Mouse (Mus musculus): ENCODE measurements at regions not wholly inside any gene's neighbourhood (a gene's known extent, or its start where the extent isn't known, plus 50 kb on each side); places are given as distances from the start of the nearest gene placed in this dataset.

DNA sequence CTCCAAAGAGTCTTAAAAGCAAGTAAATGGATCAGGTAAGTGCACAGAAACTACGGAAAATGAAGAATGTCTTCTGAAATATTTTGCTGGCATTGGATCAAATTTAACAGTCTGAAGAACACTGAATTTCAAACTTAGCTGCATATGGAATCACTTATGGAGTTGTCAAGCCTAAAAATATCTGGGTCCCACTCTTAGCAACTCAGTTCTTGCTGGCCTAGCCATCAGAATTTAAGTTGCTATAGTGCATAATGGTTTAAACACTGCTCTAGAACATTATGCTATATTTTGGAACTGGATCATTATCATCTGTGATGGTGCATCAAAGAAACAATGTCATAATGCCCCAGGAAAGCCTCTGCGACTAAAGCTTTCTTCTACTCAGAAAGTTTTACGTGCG is 324.5 kb upstream of the 4933436I01Rik start:
- Histone ChIP-seq H3K9ac (ENCODE audit: low read depth, low read length) (no peak overlapping the region), H3K4me1 (ENCODE audit: control insufficient read depth, insufficient read depth, low read length) (no peaks in the 10 kb centered on the region), H3K4me3 (ENCODE audit: low read depth, low read length) (no peak overlapping the region), H3K27me3 (replicated peaks; ENCODE audit: control insufficient read depth, insufficient read depth, low read length) (no peaks in the 10 kb centered on the region), H3K9me3 (ENCODE audit: control insufficient read depth, low read length) (no peaks in the 10 kb centered on the region), H3K36me3 (ENCODE audit: control insufficient read depth, insufficient read depth, low read length) (no peaks in the 10 kb centered on the region), H3K4me2 (ENCODE audit: low read depth, low read length) (no peak overlapping the region), H3K27ac (replicated peaks; ENCODE audit: low read depth, low read length) (no peak overlapping the region)
- WGBS, result 83% methylated on average over 4 of the region's 4 CpGs
- DNase-seq (ENCODE audit: low spot score) (peak; percentile 1), ATAC-seq (ENCODE audit: low read depth) (no peak)

DNA sequence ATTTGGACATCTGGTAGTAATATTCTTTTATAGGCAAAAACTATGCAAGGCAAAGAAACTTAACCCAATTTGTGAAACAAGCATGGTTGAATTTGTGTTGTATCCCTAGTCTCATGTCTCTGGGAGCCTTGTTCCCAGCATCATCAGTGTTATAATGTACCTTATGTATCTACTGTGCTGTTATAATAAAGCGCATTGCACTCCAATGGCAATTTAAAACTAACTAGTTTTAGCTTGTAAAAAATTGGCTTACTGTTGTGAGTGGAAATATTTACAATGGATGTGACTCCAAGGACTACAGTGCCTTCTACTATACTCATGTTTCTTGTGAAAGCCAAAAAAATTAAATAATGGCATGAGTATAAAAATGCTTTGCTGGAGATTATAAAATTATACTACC is 322.7 kb upstream of the 4933436I01Rik start:
- Histone ChIP-seq H3K9ac (ENCODE audit: low read depth, low read length) (no peak overlapping the region), H3K9me3 (ENCODE audit: control insufficient read depth, low read length) (no peaks in the 10 kb centered on the region), H3K27me3 (replicated peaks; ENCODE audit: control insufficient read depth, insufficient read depth, low read length) (no peaks in the 10 kb centered on the region), H3K27ac (replicated peaks; ENCODE audit: low read depth, low read length) (no peak overlapping the region), H3K4me2 (ENCODE audit: low read depth, low read length) (no peak overlapping the region), H3K4me3 (ENCODE audit: low read depth, low read length) (no peak overlapping the region), H3K36me3 (ENCODE audit: control insufficient read depth, insufficient read depth, low read length) (no peaks in the 10 kb centered on the region), H3K4me1 (ENCODE audit: control insufficient read depth, insufficient read depth, low read length) (no peaks in the 10 kb centered on the region)
- 94% methylated on average over 1 of the region's 1 CpGs for WGBS
- ATAC-seq (ENCODE audit: low read depth), result no peak
- no peak for DNase-seq (ENCODE audit: low spot score)
